Mouse (Mus musculus): ENCODE data around the gene Haao. TPM values are rescaled to one million over a fixed set of nuclear protein-coding genes. Genes with fewer than 3 reads are reported as not detected.
"Not testable (repeated sequence)": the region's sequence is repeated elsewhere in the genome, so short reads cannot be mapped to it uniquely, and the experiment has no call there.

Gene Haao
- polyA plus RNA-seq, 1 experiment from 2014 or later = 0.27 TPM

- Histone ChIP-seq H3K9me3 (replicated peaks) (no peaks in the 10 kb centered on the region), H3K4me3 (peak overlapping the region; percentile 83), H3K4me1 (peaks cover 15% of the 10 kb centered on the region), H3K27me3 (ENCODE audit: low read depth, poor library complexity, severe bottlenecking) (peaks cover 27% of the 10 kb centered on the region), H3K27ac (replicated peaks) (peak overlapping the region; percentile 92), H3K36me3 (no peaks in the 10 kb centered on the region)
- under 1% methylated on average over 62 of the region's 62 CpGs for WGBS
- DNase-seq (ENCODE audit: low spot score) = peak; percentile 98
These were observed 13.8 kb upstream of the Haao start for GRCm38 (mm10) chr17:83861444-83862133.

- not testable (repeated sequence) for H3K36me3 ChIP-seq
These were observed 13.2 kb upstream of the Haao start for GRCm38 (mm10) chr17:83860968-83861367.

GRCm38 (mm10) chr17:83860224-83860623 is 12.5 kb upstream of the Haao start:
- 86% methylated on average over 7 of the region's 7 CpGs for WGBS
- peaks cover 24% of the 10 kb centered on the region for H3K27me3 ChIP-seq (ENCODE audit: low read depth, poor library complexity, severe bottlenecking)
- peaks cover 15% of the 10 kb centered on the region for H3K4me1 ChIP-seq
- no peak overlapping the region for H3K27ac ChIP-seq (replicated peaks)
- H3K9me3 ChIP-seq (replicated peaks) = no peaks in the 10 kb centered on the region
- no peak for DNase-seq (ENCODE audit: low spot score)
- H3K36me3 ChIP-seq = no peaks in the 10 kb centered on the region
- H3K4me3 ChIP-seq = no peak overlapping the region

More at GRCm38 (mm10) chr17:83860968-83861367, 13.2 kb upstream of the Haao start:
- H3K27me3 ChIP-seq (ENCODE audit: low read depth, poor library complexity, severe bottlenecking) = peaks cover 27% of the 10 kb centered on the region
- WGBS = 67% methylated on average over 8 of the region's 8 CpGs
- H3K4me3 ChIP-seq = peak overlapping the region; percentile 83
- H3K9me3 ChIP-seq (replicated peaks); DNase-seq (ENCODE audit: low spot score); H3K27ac ChIP-seq (replicated peaks): not testable (repeated sequence)
- peaks cover 15% of the 10 kb centered on the region for H3K4me1 ChIP-seq

- H3K27me3 ChIP-seq (ENCODE audit: low read depth, poor library complexity, severe bottlenecking) = peaks cover 19% of the 10 kb centered on the region
- H3K9me3 ChIP-seq (replicated peaks) = no peaks in the 10 kb centered on the region
- H3K36me3 ChIP-seq = no peaks in the 10 kb centered on the region
- DNase-seq (ENCODE audit: low spot score) = no peak
- H3K4me3 ChIP-seq = no peak overlapping the region
- 91% methylated on average over 4 of the region's 4 CpGs for WGBS
- H3K4me1 ChIP-seq = peaks cover 15% of the 10 kb centered on the region
- H3K27ac ChIP-seq (replicated peaks) = no peak overlapping the region
These were observed 11.9 kb upstream of the Haao start for GRCm38 (mm10) chr17:83859639-83860038.

GRCm38 (mm10) chr17:83858413-83858812 is 10.7 kb upstream of the Haao start:
- Histone ChIP-seq H3K27me3 (ENCODE audit: low read depth, poor library complexity, severe bottlenecking) (peaks cover 7% of the 10 kb centered on the region), H3K27ac (replicated peaks) (no peak overlapping the region), H3K4me3 (no peak overlapping the region), H3K4me1 (peaks cover 19% of the 10 kb centered on the region), H3K9me3 (replicated peaks) (no peaks in the 10 kb centered on the region), H3K36me3 (no peaks in the 10 kb centered on the region)
- DNase-seq (ENCODE audit: low spot score) = no peak
- WGBS = 86% methylated on average over 7 of the region's 7 CpGs

GRCm38 (mm10) chr17:83854284-83854918 is 6.6 kb upstream of the Haao start:
- H3K4me3 ChIP-seq = peak overlapping the region; percentile 14
- peaks cover 16% of the 10 kb centered on the region for H3K4me1 ChIP-seq
- DNase-seq (ENCODE audit: low spot score) = no peak
- no peaks in the 10 kb centered on the region for H3K36me3 ChIP-seq
- 54% methylated on average over 12 of the region's 12 CpGs for WGBS
- H3K9me3 ChIP-seq (replicated peaks) = no peaks in the 10 kb centered on the region
- no peaks in the 10 kb centered on the region for H3K27me3 ChIP-seq (ENCODE audit: low read depth, poor library complexity, severe bottlenecking)
- H3K27ac ChIP-seq (replicated peaks) = no peak overlapping the region

GRCm38 (mm10) chr17:83853831-83854230 is 6.1 kb upstream of the Haao start:
- Histone ChIP-seq H3K4me1 (peaks cover 22% of the 10 kb centered on the region), H3K36me3 (no peaks in the 10 kb centered on the region), H3K27me3 (ENCODE audit: low read depth, poor library complexity, severe bottlenecking) (no peaks in the 10 kb centered on the region), H3K9me3 (replicated peaks) (no peaks in the 10 kb centered on the region), H3K27ac (replicated peaks) (no peak overlapping the region), H3K4me3 (no peak overlapping the region; the same call in 1 of the 2 replicates)
- no peak for DNase-seq (ENCODE audit: low spot score)
- 48% methylated on average over 3 of the region's 3 CpGs for WGBS

GRCm38 (mm10) chr17:83850864-83851263 is 3.1 kb upstream of the Haao start:
- Histone ChIP-seq H3K27me3 (ENCODE audit: low read depth, poor library complexity, severe bottlenecking) (no peaks in the 10 kb centered on the region; the same call in 1 of the 2 replicates), H3K4me3 (no peak overlapping the region), H3K36me3 (no peaks in the 10 kb centered on the region), H3K4me1 (peaks cover 26% of the 10 kb centered on the region), H3K9me3 (replicated peaks) (no peaks in the 10 kb centered on the region), H3K27ac (replicated peaks) (no peak overlapping the region)
- no peak for DNase-seq (ENCODE audit: low spot score)
- WGBS = 89% methylated on average over 5 of the region's 5 CpGs

GRCm38 (mm10) chr17:83850458-83850857 is 2.7 kb upstream of the Haao start:
- Histone ChIP-seq H3K36me3 (no peaks in the 10 kb centered on the region), H3K4me3 (no peak overlapping the region), H3K4me1 (peaks cover 26% of the 10 kb centered on the region), H3K27me3 (ENCODE audit: low read depth, poor library complexity, severe bottlenecking) (no peaks in the 10 kb centered on the region; the same call in 1 of the 2 replicates), H3K9me3 (replicated peaks) (no peaks in the 10 kb centered on the region), H3K27ac (replicated peaks) (no peak overlapping the region)
- peak; percentile 88 for DNase-seq (ENCODE audit: low spot score)
- WGBS = 13% methylated on average over 9 of the region's 9 CpGs

GRCm38 (mm10) chr17:83849717-83850116 is 2.0 kb upstream of the Haao start:
- no peak for DNase-seq (ENCODE audit: low spot score)
- Histone ChIP-seq H3K4me3 (no peak overlapping the region), H3K36me3 (no peaks in the 10 kb centered on the region), H3K4me1 (peaks cover 26% of the 10 kb centered on the region), H3K9me3 (replicated peaks) (no peaks in the 10 kb centered on the region), H3K27ac (replicated peaks) (no peak overlapping the region), H3K27me3 (ENCODE audit: low read depth, poor library complexity, severe bottlenecking) (no peaks in the 10 kb centered on the region; the same call in 1 of the 2 replicates)
- WGBS = 86% methylated on average over 5 of the region's 5 CpGs

- Histone ChIP-seq H3K4me1 (peaks cover 23% of the 10 kb centered on the region), H3K27ac (replicated peaks) (no peak overlapping the region), H3K27me3 (ENCODE audit: low read depth, poor library complexity, severe bottlenecking) (no peaks in the 10 kb centered on the region; the same call in 1 of the 2 replicates), H3K4me3 (no peak overlapping the region), H3K9me3 (replicated peaks) (no peaks in the 10 kb centered on the region), H3K36me3 (no peaks in the 10 kb centered on the region)
- WGBS = 53% methylated on average over 12 of the region's 12 CpGs
- no peak for DNase-seq (ENCODE audit: low spot score)
These were observed 1.4 kb upstream of the Haao start for GRCm38 (mm10) chr17:83849081-83849675.

- H3K36me3 ChIP-seq = no peaks in the 10 kb centered on the region
- no peak overlapping the region for H3K4me3 ChIP-seq
- H3K27ac ChIP-seq (replicated peaks) = no peak overlapping the region
- H3K27me3 ChIP-seq (ENCODE audit: low read depth, poor library complexity, severe bottlenecking) = no peaks in the 10 kb centered on the region; the same call in 1 of the 2 replicates
- peaks cover 24% of the 10 kb centered on the region for H3K4me1 ChIP-seq
- H3K9me3 ChIP-seq (replicated peaks) = no peaks in the 10 kb centered on the region
- 73% methylated on average over 4 of the region's 4 CpGs for WGBS
- DNase-seq (ENCODE audit: low spot score) = no peak
These were observed 719 bp upstream of the Haao start for GRCm38 (mm10) chr17:83848482-83848881.

GRCm38 (mm10) chr17:83847100-83847499 is 663 bp downstream of the Haao start:
- WGBS = 89% methylated on average over 6 of the region's 6 CpGs
- H3K9me3 ChIP-seq (replicated peaks) = no peaks in the 10 kb centered on the region
- no peak for DNase-seq (ENCODE audit: low spot score)
- H3K4me1 ChIP-seq = peaks cover 24% of the 10 kb centered on the region
- H3K36me3 ChIP-seq = no peaks in the 10 kb centered on the region
- H3K27ac ChIP-seq (replicated peaks) = no peak overlapping the region; the same call in 1 of the 2 replicates
- no peaks in the 10 kb centered on the region; the same call in 1 of the 2 replicates for H3K27me3 ChIP-seq (ENCODE audit: low read depth, poor library complexity, severe bottlenecking)
- H3K4me3 ChIP-seq = no peak overlapping the region

All from midbrain, embryonic 10.5 days (tissue).